Mouse (Mus musculus) testis, postnatal 10 days (tissue): Measurements from ENCODE around the gene Wdfy3.
"Not testable (repeated sequence)": the region's sequence is repeated elsewhere in the genome, so short reads cannot be mapped to it uniquely, and the experiment has no call there.

Source experiments
- DNase-seq: peaks from one replicate; pipeline ENCODE4 v3.0.0; 2021; ENCODE audit warnings: low spot score

The Wdfy3 gene

DNA sequence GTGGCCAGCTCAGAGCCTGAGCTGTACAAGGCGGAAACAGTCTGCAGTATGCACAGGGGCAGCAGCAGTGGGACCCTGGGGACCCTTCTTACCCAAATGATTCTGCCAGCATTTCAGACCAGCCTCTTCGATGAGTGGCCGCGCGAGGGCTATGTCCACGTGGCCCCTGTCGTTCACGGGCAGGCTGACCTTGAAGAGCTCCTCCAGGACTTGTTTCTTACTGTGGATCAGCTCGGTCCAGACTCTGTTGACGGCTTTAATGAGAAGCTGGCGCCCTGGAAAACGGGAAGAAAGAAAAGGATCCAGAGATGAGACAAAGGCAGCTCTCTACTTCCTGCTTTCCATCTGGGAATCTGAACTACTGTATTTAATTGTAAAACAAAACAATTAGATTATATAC lies 184.7 kb downstream of the Wdfy3 start:
- no peak for DNase-seq

GRCm38 (mm10) chr5:101882191-101882590 lies 187.5 kb downstream of the Wdfy3 start:
- DNase-seq: no peak

- DNase-seq: no peak
These were observed 189.8 kb downstream of the Wdfy3 start for GRCm38 (mm10) chr5:101879914-101880313.

GRCm38 (mm10) chr5:101878403-101878802 lies 191.3 kb downstream of the Wdfy3 start:
- DNase-seq: no peak

DNA sequence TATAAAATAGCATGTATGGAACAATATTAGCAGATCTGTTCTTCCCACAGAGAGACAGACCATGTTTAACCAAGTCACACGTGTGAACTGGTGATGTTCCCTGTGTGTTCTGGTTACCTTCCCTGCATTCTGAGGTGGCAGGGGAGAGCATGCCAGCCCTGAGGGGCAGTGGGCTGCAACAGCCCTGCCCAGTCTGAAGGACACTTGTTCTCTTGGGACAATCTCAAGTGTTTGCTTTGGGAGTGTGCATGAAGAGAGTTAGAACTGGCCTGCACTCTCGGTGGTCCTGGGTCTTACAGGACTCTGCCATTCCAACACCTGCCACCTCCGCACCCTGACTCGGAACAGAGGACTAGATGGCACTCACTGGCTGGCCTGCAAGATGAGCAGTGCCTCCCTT lies 193.5 kb downstream of the Wdfy3 start:
- no peak for DNase-seq

- no peak for DNase-seq
These were observed 203.0 kb downstream of the Wdfy3 start for GRCm38 (mm10) chr5:101866722-101867121.

GRCm38 (mm10) chr5:101863946-101864345 lies 205.8 kb downstream of the Wdfy3 start:
- DNase-seq: no peak

DNA sequence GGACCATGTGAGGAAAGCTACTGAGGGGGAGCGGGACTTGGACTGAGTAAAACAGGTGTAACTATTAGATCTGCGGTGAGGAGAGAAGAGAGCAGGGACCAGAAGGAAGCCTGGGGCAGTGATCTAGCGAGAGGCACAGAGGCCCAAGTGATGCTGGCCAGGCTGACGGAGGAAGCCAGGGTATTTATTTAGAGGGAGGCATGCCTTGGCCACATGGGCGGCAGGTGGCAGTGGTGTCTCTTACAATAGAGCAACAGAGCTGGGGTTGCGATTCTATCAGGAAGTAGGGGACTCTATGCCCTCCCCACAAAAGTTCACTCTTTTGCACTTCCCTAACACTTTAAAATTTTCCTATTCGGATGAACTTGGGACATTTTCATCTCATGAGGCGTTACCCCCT lies 207.1 kb downstream of the Wdfy3 start:
- DNase-seq: no peak

DNA sequence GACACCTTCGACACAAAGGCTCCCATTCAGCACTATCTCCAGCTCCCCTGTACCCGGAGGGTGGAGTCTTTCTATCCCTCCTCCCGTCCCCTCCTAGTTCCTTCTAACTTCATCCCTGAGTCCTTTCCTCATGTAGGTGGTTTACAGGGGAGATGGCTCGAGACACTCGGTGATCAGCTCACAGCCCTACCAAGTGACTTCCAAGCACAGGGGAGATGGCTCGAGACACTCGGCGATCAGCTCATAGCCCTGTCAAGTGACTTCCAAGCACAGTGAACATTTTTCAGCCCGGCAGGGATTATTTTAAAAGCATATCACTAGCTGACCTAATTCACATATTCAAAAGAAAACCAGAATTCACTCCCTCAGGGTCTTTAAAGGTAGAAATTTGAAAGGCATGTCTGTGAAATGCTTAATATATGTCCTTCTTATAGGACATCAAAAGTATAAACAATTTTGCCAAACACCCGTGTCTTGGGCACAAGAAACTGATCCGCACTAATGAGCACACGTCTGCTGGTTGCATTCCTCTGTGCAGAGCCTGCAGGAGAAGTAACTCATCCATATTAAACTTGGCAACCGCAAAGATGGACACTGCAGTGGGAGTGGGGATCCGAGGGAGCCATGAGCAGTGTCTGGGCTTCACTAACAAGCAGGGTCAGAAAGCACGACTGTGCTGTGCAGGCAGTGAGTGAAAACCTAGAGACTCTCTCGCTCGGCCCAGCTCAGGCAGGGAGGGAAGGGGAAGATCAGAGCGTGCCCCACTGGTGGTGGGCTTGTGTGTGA lies 207.7 kb downstream of the Wdfy3 start:
- DNase-seq: no peak

DNA sequence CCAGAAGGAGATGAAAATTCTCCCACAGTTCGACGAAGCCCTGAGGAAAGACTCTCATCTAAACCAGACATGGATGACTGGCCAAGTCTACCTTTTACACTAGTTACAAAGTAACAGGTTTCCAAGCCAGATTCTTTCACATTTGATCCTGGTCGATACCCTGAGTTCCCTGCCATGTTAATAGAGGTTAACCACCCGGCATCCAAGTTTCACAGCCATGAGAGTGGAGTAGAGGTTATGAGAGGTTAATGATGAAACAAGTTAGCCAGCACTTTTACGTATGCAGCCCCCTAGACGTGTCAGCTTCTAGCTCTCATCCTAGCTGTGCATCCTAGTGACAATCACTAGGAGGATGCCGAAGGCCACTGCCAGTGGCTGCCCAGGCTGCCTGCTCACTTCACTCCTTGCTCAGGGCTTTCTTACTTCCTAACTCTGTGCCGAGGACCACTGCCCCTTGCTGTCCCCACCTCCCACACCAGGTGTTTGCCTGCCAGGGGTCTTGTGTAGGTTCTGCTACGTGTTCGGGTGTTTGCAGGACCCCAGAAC lies 210.8 kb downstream of the Wdfy3 start:
- no peak for DNase-seq

DNA sequence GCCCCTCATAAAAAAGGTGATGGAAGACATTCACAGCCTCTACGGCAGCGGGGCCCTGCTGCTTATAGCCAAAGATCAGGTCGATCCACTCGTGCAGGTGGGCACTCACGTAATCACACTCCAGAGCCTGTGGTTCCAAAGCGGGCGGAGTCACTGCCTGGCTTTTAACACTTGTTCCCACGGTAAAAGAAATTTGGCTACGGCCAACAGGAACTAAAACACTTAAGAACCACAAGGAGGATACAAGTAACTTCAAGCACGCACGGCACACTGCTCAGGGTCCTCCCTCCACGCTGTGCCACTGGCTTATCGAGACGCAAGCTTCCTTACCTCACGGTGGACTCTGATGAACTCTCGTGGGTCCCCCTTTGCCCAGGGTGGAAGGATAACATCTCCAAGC lies 214.2 kb downstream of the Wdfy3 start:
- DNase-seq: no peak

GRCm38 (mm10) chr5:101854667-101855066 lies 215.1 kb downstream of the Wdfy3 start:
- DNase-seq: peak; percentile 57

DNA sequence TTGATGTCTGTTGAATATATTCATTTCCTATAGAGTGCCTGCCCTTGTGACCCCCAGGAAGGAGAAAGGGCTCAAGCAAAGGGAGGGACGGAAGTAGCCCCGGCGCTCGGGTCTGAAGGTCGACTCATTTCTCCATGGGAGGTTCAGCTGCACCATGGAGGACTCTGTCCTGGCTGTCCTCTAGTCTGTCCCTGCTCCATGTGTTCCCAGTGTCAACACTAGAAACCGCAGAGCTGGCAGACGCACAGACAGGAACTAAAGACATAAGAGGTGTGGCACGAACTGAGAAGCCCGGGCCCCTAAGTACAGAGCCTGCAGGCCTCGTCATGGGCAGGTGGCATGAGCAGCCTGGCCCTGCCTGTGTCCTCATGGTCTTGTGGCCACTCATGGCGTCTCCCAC lies 215.6 kb downstream of the Wdfy3 start:
- DNase-seq: no peak

DNA sequence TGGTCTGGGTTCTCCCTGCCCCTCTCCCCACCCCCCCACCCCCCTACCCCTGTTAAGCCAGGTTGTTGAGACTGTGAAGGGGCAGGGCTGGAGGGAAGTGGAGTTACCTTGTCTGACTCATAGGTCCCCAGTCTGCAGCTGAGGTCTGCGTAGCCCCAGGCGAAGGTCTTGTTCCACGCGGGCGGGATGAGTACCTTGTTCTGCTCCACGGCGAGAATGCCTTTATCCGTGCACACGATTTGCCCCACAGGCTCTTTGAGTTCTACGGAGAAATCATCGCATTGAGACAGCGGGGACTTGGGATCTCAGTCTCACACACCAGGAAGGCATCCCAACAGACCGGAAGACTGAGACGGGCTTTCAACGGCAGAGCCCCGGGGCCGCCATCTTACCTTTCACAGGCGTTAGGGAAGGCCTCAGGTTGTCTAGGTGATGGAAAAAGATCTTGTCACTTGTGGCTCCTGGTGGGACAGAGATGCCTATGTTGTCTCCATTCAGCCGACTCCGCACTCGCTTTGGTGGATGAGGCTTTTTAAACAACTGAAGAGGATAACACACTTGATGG lies 217.5 kb downstream of the Wdfy3 start:
- DNase-seq: no peak

GRCm38 (mm10) chr5:101851133-101851532 lies 218.6 kb downstream of the Wdfy3 start:
- DNase-seq: no peak

GRCm38 (mm10) chr5:101847762-101848161 lies 222.0 kb downstream of the Wdfy3 start:
- DNase-seq: no peak

DNA sequence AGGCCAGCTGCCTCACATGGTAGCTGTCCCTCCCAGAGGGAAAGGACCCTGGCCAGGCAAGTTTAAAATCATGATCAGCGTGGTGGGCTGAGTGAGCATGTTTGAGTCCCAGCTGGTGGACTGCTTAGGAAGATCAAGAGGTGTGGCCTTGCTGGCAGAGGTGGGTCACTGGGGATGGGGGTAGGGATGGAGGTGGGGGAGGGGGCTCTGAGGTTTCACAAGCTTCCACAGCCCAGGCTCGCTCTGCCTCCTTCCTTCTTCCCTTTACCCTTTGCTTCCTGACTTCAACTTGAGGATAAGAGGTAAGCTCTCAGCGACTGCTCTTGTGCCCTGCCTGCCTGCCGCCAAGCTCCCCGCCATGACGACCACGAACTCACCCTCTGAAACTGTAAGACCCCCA lies 222.4 kb downstream of the Wdfy3 start:
- DNase-seq: no peak

DNA sequence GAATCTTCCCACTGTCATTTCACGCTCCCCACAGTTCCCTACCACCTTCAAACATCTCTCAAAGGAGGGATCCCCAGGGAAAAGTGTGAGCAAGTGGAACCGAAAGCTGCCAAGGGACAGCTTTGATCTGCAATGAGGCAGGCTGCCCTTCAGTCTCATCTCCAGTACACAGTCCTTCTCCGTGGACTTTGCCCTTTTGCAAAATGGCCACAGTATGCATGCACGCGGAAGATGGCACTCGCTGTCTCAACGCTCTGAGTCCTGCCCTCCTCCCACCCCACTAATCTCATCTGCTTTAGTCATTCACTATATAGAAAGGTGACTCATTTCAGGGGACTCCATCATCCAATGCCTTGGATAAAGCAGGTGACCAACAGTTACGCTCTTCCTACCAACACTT lies 223.8 kb downstream of the Wdfy3 start:
- DNase-seq: no peak

- no peak for DNase-seq
These were observed 224.7 kb downstream of the Wdfy3 start for GRCm38 (mm10) chr5:101845011-101845410.

DNA sequence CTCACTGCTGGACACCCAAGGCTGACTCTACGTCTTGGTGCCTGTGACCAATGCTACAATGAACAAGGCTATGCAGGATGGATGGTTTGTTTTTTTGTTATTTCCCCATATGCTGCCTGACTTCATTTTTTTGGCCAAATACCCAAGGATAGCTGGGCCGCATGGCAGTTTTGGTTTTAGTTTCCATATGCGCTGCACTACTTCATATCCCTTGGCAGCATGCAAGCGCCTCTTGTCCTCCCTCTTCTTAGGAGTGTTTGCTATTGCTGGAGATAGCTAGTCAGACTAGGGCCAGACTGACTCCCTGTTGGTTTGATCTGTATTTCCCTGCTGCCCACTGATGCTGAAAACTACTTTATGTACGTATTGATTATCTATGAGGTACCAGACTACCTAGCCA lies 229.2 kb downstream of the Wdfy3 start:
- no peak for DNase-seq

DNA sequence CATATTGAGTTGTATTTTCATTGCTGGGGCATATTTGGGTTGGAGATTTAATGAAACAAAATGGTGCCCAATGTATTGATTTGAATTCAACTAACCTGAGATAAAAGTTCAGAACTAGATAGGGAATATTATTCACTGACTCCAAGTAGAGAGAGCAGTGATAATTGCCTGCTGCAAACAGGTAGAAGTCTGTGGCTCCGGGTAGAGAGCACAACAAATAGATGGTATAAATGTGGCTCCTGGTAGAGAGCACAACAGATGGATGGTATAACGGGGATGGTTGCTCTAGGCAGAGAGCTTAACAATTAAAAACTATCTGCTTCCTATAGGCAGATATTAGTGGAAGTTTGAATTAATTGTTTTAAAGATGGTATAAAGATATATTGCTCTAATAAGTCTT lies 232.1 kb downstream of the Wdfy3 start:
- not testable (repeated sequence) for DNase-seq

DNA sequence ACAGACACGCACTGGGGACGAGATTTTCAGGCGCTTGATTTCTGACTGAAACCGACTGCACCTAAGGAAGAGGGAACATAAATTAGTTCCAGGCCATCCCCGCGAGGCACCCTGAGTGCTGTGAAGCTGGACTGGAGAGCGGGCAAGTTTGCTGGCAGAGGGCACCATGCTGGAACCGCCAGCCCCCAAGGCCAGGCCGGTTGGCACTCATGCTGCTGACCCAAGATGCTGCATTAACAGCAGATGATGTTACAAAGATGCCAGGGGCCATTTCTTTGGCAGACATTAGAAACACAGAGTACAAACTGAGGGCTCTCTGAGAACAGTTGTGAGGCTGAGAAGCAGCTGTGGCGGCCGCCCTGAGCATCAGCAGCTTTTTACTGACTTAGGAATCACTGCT lies 233.5 kb downstream of the Wdfy3 start:
- DNase-seq: no peak

GRCm38 (mm10) chr5:101833875-101834274 lies 235.8 kb downstream of the Wdfy3 start:
- DNase-seq: peak; percentile 67

DNA sequence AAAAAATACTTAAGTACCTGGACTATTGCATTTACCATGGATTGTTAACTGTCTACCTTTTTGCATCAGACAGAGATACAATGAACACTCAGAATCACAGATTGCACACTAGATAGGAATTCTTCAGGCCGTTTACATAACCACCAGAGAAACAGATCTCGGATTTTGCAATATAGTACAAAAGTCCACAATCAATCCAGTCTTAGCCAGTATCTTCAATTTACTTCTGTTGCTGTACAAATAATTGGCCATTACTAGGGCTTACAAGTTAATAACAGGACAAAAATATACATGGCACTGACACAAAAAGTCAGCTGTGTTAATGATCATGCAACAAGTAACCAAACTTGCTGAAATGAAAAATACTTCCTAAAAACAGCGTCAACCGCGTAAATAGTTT lies 236.7 kb downstream of the Wdfy3 start:
- no peak for DNase-seq
